Mouse (Mus musculus) midbrain, embryonic 14.5 days (tissue): ENCODE data around the gene Tcea2. TPM values are rescaled to one million over a fixed set of nuclear protein-coding genes. Genes with fewer than 3 reads are reported as not detected.

Experiments
- ATAC-seq: fragments of 200-750 bp; cut with Nextera tagmentation; 2 replicates; pipeline ENCODE4 v1.8.0; 2017; ENCODE audit warnings: moderate number of reproducible peaks, moderate library complexity; ENCODE audit not compliant: low FRiP score, low TSS enrichment
- DNase-seq: peaks from one replicate; pipeline ENCODE4 v3.0.0-alpha.2; 2015
- H3K27ac ChIP-seq: fragments of 300-500 bp; sonication (generic); replicated peaks from 2 replicates; pipeline ENCODE4 v1.5.1; 2014; ENCODE audit warnings: mild to moderate bottlenecking, low read depth, low read length, moderate library complexity
- H3K27me3 ChIP-seq: fragments of 300-500 bp; sonication (generic); 2 replicates; pipeline ENCODE4 v1.6.1; 2014; ENCODE audit warnings: low read length, control low read depth, mixed read lengths; ENCODE audit not compliant: control insufficient read depth, insufficient read depth
- H3K36me3 ChIP-seq: fragments of 300-500 bp; sonication (generic); 2 replicates; pipeline ENCODE4 v1.6.1; 2014; ENCODE audit warnings: low read length, control low read depth; ENCODE audit not compliant: control insufficient read depth, insufficient read depth
- H3K4me1 ChIP-seq: fragments of 300-500 bp; sonication (generic); 2 replicates; pipeline ENCODE4 v1.6.1; 2014; ENCODE audit warnings: mild to moderate bottlenecking, antibody characterized with exemption, low read length, control low read depth; ENCODE audit not compliant: control insufficient read depth, insufficient read depth
- H3K4me2 ChIP-seq: fragments of 300-500 bp; sonication (generic); 2 replicates; pipeline ENCODE4 v1.6.1; 2014; ENCODE audit warnings: mild to moderate bottlenecking, low read length, moderate library complexity
- H3K4me3 ChIP-seq: fragments of 300-500 bp; sonication (generic); replicated peaks from 2 replicates; pipeline ENCODE4 v1.5.1; 2014; ENCODE audit warnings: low read depth, low read length
- H3K9ac ChIP-seq: fragments of 300-500 bp; sonication (generic); replicated peaks from 2 replicates; pipeline ENCODE4 v1.6.1; 2014; ENCODE audit warnings: mild to moderate bottlenecking, low read length, moderate library complexity
- H3K9me3 ChIP-seq: fragments of 300-500 bp; sonication (generic); 2 replicates; pipeline ENCODE4 v1.6.1; 2016; ENCODE audit warnings: low read length, control low read depth, mixed read lengths; ENCODE audit not compliant: control insufficient read depth
- WGBS: fragments of 180-500 bp; shearing (Covaris S2); extraction: QIAGEN DNeasy Blood & Tissue Kit; methylation state at CpG from one replicate; pipeline ENCODE4 v1.1.7; 2014; 5-methylcytosine and 5-hydroxymethylcytosine counted together
- polyA plus RNA-seq: library from polyadenylated mRNA; unstranded; fragments of >200 nt; fragmentation: Nextera tagmentation; extraction: Ambion mirVana; gene quantifications from 2 replicates; pipeline ENCODE4 v1.2.1, GENCODE M21; 2014

Tcea2 gene
- polyA plus RNA-seq, 1 experiment from 2014 or later, result 37.4 TPM

DNA sequence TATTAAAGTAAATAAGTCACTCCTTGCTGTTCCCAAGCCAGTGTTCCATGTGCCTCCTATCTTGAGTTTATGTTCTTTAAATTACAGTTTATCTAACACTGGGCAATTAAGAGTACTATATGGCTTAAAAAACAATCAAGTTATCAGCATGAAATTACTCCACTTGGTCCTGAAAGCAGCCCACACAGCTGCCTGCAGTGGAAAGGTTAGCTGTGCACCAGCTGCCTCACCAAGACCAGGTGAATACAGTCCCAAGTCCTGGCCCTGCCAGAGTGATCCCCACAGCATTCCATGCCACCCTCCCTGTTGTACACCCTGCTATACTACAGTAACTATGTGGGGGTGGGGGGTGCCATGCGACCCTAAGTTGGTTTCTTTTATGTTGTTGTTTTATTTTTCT, 26.6 kb upstream of the Tcea2 start:
- H3K4me1 ChIP-seq, result no peaks in the 10 kb centered on the region
- ATAC-seq (no peak), DNase-seq (no peak)
- H3K4me3 ChIP-seq, result no peak overlapping the region
- no peaks in the 10 kb centered on the region for H3K9me3 ChIP-seq
- H3K27me3 ChIP-seq, result no peaks in the 10 kb centered on the region
- H3K36me3 ChIP-seq, result peaks cover 83% of the 10 kb centered on the region
- no peak overlapping the region for H3K27ac ChIP-seq
- 100% methylated on average over 1 of the region's 1 CpGs for WGBS
- H3K4me2 ChIP-seq, result no peak overlapping the region
- no peak overlapping the region for H3K9ac ChIP-seq

DNA sequence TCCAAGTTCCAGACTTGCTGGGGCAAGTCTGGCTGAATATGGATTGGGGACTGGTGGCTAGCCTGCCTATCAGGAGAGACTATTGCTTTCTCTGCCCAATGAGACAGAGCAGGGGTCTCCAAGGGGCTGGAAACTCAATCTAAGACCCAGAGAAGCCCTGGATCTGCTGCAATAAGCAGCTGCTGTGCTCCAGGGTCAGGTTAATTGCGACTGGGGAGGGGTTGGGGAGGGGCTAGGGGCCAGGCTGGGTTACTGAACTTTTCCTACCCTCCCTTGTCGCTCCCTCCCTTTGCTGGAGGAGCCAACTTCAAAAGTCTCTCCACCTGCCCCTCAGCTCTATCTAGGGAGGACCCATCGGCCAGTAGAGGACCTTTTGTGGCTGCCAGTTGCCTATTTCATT, 23.4 kb upstream of the Tcea2 start, which contains the start of gene Gm29797:
Gm29797 (plus strand) TSS at position 301 of the 400 bp plus-strand sequence.
- no peaks in the 10 kb centered on the region for H3K9me3 ChIP-seq
- H3K27ac ChIP-seq, result no peak within 1 kb of the TSS
- no peak within 1 kb of the TSS for H3K4me3 ChIP-seq
- no peak within 1 kb of the TSS for H3K4me2 ChIP-seq
- WGBS, result 82% methylated on average over 3 of the region's 3 CpGs
- ATAC-seq (no peak), DNase-seq (no peak)
- no peak within 1 kb of the TSS for H3K9ac ChIP-seq
- no peaks in the 10 kb centered on the region for H3K27me3 ChIP-seq
- H3K4me1 ChIP-seq, result no peaks in the 10 kb centered on the region
- H3K36me3 ChIP-seq, result peaks cover 55% of the 10 kb centered on the region

DNA sequence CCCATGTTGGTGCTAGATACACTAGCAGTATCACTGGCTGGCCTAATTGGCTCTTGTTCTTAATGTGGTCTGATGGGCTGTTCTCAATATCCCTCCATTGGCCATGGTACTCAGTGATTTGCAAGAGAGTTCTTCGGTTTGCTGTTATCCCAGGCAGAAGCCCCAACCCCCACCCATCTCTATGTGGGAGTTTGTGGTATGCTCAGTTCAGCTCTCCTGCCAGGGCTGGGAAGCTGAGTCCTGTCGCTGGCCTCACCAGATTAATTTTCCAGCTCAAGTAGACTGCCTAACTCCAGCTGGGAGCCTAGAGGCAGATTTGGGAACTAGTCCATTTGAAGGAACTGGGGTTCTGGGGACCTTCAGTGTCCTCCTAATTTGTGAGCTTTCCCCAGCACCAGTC, 22.7 kb upstream of the Tcea2 start:
- H3K36me3 ChIP-seq, result peaks cover 49% of the 10 kb centered on the region

DNA sequence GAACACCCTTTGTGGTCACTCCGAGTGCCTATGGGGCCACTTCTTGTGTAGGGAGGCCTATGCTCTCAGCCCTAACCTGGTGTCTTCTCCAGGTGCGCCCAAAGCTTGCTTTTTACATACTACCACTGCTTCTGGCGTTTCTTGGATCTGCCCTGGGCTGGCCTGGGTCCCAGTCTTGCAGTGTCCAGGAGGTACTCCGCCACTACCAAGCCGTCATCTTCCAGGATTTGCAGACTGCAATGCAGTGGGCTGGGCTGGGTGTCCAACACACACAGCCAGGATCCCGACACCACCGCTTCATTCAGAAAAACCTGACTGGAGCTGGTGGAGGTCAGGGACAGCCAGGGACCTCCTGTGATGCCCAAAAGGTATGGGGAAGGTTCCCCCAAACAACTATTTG, 21.6 kb upstream of the Tcea2 start:
- Histone ChIP-seq H3K9ac (no peak overlapping the region), H3K36me3 (peaks cover 38% of the 10 kb centered on the region), H3K27me3 (no peaks in the 10 kb centered on the region), H3K27ac (no peak overlapping the region), H3K9me3 (no peaks in the 10 kb centered on the region), H3K4me3 (no peak overlapping the region), H3K4me1 (no peaks in the 10 kb centered on the region), H3K4me2 (no peak overlapping the region)
- DNase-seq, result no peak
- no peak for ATAC-seq
- 84% methylated on average over 7 of the region's 7 CpGs for WGBS

More for the DNA sequence above, 22.7 kb upstream of the Tcea2 start:
- no peak for DNase-seq
- H3K27ac ChIP-seq, result no peak overlapping the region
- H3K27me3 ChIP-seq, result no peaks in the 10 kb centered on the region
- H3K4me3 ChIP-seq, result no peak overlapping the region
- WGBS, result 73% methylated on average over 2 of the region's 2 CpGs
- H3K9ac ChIP-seq, result no peak overlapping the region
- no peak overlapping the region for H3K4me2 ChIP-seq
- H3K9me3 ChIP-seq, result no peaks in the 10 kb centered on the region
- no peaks in the 10 kb centered on the region for H3K4me1 ChIP-seq
- ATAC-seq, result no peak

DNA sequence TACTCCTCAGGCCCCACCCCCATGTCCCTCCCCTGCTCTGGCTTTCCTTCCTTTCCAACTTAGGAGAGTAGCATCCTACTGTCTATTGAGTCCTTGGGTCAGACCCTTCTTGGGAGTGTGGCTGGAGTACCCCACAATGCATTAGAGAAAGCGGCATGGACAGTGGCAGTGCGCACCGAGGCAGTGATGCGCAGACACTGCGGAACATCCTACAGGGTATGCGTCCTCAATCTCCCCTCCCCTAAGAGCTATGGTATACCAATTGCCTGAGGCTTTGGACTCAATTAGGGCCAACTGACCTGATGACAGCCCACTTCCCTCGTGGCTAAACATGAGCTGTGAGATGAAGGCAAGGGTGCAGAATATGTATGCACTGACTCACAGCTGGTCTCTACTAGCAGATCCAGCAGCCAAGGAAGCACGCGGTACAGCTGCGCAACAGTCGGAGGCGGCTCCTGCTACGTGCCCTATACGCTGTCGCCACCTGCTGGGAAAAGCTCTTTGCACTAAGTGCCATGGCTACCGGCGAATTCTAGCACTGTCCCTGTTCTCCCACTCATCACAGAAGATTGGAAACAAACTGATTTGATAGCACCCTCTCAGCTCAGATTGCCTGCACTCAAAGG, 21.1 kb upstream of the Tcea2 start:
- Histone ChIP-seq H3K36me3 (peaks cover 33% of the 10 kb centered on the region), H3K27me3 (no peaks in the 10 kb centered on the region), H3K4me1 (no peaks in the 10 kb centered on the region), H3K9me3 (no peaks in the 10 kb centered on the region), H3K9ac (no peak overlapping the region), H3K4me2 (no peak overlapping the region), H3K27ac (no peak overlapping the region), H3K4me3 (no peak overlapping the region)
- no peak for ATAC-seq
- 32% methylated on average over 17 of the region's 17 CpGs for WGBS
- peak; percentile 50 for DNase-seq

DNA sequence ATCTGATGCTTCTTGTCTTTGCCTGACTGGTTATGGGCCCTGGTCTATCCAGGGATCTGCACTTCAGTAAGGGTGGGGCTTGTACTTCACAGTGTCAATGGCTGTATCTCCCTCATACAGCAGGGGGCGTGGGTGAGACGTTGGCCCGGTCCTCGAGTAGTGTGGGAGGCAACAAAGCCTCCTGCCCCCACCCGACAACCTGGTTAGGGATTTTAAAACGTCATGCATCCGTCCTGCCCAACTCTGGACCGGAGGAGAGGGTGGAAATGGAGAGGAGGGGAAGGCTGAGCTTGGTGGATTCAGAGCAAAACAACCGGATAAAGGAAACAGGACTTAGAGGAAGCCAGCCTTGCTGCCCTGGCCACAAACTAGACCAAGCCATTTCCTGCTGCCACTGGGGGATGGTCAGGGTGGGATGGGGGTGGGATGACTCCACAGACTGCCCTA, 20.5 kb upstream of the Tcea2 start:
- ATAC-seq (peak; percentile 76), DNase-seq (peak; percentile 77)
- WGBS, result 11% methylated on average over 9 of the region's 9 CpGs
- H3K36me3 ChIP-seq, result peaks cover 27% of the 10 kb centered on the region
- no peaks in the 10 kb centered on the region for H3K27me3 ChIP-seq
- H3K27ac ChIP-seq, result no peak overlapping the region
- H3K4me1 ChIP-seq, result no peaks in the 10 kb centered on the region
- H3K9ac ChIP-seq, result no peak overlapping the region
- H3K4me2 ChIP-seq, result no peak overlapping the region
- no peaks in the 10 kb centered on the region for H3K9me3 ChIP-seq
- H3K4me3 ChIP-seq, result no peak overlapping the region

DNA sequence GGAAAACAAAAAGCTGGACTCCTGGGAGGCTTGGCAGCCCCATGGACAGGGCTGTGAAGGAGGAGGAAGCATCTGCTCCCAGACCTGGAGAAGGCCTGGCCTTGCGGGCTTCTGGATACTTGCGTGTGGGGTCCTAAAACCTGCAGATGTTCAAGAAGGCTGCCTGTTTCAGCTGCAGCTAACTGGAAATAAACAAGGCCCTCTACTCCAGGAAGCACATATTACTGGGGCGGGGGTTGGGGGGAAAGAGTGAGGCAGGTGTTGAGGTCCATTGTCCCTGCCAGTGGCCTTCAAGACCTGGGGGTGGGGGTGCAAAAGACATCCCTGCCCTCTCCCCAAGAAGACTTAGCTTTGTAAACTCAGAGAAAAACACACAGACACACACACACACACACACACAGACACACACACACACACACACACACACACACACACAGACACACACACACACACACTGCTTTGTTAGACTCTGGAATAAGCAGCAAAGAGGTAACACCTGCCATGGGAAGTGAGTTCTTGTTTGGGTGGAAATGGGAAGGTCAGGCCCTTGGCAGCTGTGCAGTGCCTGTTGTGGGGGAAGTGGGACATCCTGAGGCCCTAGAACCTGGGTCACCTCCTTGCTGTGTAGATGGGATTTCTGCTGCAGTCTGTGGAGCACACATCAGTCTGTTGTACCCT, 17.4 kb upstream of the Tcea2 start:
- no peak overlapping the region; the same call in 1 of the 2 replicates for H3K27ac ChIP-seq
- H3K9me3 ChIP-seq, result no peaks in the 10 kb centered on the region
- no peaks in the 10 kb centered on the region for H3K4me1 ChIP-seq
- no peak overlapping the region for H3K9ac ChIP-seq
- WGBS, result 85% methylated on average over 3 of the region's 3 CpGs
- no peak for ATAC-seq
- H3K27me3 ChIP-seq, result 0 out of 2 replicates have a peak, but pooled peaks cover 2% of the 10 kb centered on the region
- H3K4me2 ChIP-seq, result no peak overlapping the region
- DNase-seq, result no peak
- H3K4me3 ChIP-seq, result no peak overlapping the region
- no peaks in the 10 kb centered on the region for H3K36me3 ChIP-seq

DNA sequence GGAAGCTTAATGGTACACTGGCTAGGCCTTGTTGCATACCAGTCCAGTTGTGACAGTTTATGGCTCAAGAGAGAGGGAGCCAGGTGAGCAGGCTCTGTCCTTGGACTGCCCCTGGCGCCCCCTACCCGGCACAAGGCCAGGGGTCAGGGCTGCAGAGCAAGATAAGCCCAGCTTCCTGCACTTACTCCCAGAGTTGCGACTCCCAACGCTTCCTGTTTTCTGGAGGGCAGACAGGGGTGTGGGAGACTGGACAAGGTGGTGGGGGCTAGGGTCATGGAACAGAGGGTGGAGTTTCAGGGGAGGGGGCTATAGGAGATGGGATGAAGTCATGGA, 16.8 kb upstream of the Tcea2 start:
- Histone ChIP-seq H3K9me3 (no peaks in the 10 kb centered on the region), H3K27ac (no peak overlapping the region), H3K27me3 (0 out of 2 replicates have a peak, but pooled peaks cover 6% of the 10 kb centered on the region), H3K4me2 (no peak overlapping the region), H3K36me3 (no peaks in the 10 kb centered on the region), H3K9ac (no peak overlapping the region), H3K4me3 (no peak overlapping the region), H3K4me1 (no peaks in the 10 kb centered on the region)
- WGBS, result 35% methylated on average over 4 of the region's 4 CpGs
- no peak for DNase-seq
- ATAC-seq, result no peak
